Mouse (Mus musculus) spleen, adult 2 months (tissue): ENCODE results near the gene Arhgef19.

Source experiments
- CTCF ChIP-seq: fragments of 200-500 bp; IDR thresholded peaks from 2 replicates; pipeline ENCODE4 v1.5.1; 2011; ENCODE audit warnings: mild to moderate bottlenecking, inconsistent platforms; ENCODE audit not compliant: insufficient read depth, insufficient read length, insufficient replicate concordance; ENCODE audit errors: extremely low read depth
- POLR2A ChIP-seq: fragments of 200-500 bp; IDR thresholded peaks from 2 replicates; pipeline ENCODE4 v1.6.1; 2011; ENCODE audit warnings: low read depth, low read length, inconsistent platforms

DNA sequence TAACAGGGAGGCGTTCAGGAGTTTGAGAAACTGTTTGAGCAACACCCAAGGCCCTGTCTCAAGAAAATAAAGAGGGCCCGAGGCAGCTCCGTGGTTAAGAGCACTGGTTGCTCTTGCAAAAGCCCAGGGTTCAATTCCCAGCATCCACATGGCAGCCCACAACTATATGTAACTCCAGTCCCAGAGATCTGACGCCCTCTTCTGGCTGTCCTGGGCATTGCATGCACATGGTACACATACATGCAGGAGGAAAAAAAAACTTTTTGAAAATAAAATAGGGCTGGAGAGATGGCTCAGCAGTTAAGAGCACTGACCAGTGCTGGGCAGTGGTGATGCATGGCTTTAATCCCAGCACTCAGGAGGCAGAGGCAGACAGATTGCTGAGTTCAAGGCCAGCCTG lies 29.1 kb downstream of the Arhgef19 start:
- TF ChIP-seq POLR2A (no peak), CTCF (no peak)
